Mouse (Mus musculus) small intestine, adult 2 months (tissue): ENCODE results near the gene Gm8994.

Source experiments
- CTCF ChIP-seq: fragments of 200-500 bp; IDR thresholded peaks from 2 replicates; pipeline ENCODE4 v1.5.1; 2012; ENCODE audit warnings: low read depth, mild to moderate bottlenecking, control low read depth, inconsistent platforms, low read length, moderate library complexity, mixed read lengths; ENCODE audit not compliant: insufficient replicate concordance, insufficient read length; ENCODE audit errors: extremely low read depth
- POLR2A ChIP-seq: fragments of 200-500 bp; IDR thresholded peaks from 2 replicates; pipeline ENCODE4 v1.6.1; 2012; ENCODE audit warnings: low read depth, mild to moderate bottlenecking, control low read depth, inconsistent platforms, low read length, moderate library complexity

DNA sequence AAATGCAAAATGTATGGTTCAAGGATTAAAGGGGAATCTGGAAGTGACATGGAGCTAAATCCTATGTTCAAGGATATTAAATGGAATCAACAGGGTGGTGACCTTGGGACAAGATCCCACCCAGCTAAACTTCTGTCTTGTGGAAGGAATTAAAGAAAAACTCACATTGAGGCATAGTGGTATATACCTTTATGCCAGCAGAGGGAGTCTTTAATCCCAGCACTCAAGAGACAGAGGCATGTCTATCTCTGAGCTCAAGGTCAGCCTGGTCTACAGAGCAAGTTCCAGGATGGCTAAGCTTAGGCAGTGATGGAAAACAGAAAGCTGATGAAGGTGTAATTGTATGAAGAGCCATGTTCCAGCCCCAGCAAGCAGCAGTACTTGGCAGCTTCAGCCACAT, 48.8 kb downstream of the Gm8994 start:
- TF ChIP-seq CTCF (no peak), POLR2A (no peak)
